Mouse (Mus musculus) CH12.LX (cell line): ENCODE results near the gene Tmc4. TPM values are rescaled to one million over a fixed set of nuclear protein-coding genes. Genes with fewer than 3 reads are reported as not detected.

Experiments used
- DNase-seq: peaks from one replicate; pipeline ENCODE4 v3.0.0-alpha.2; 2013; ENCODE audit errors: extremely low read depth
- H3K27ac ChIP-seq: 2 replicates; pipeline ENCODE4 v1.5.1; 2012; ENCODE audit warnings: low read depth, mild to moderate bottlenecking, control low read depth, moderate library complexity; ENCODE audit not compliant: insufficient read depth
- H3K27me3 ChIP-seq: replicated peaks from 2 replicates; pipeline ENCODE3; 2012; ENCODE audit warnings: inconsistent platforms
- H3K36me3 ChIP-seq, 2 experiments: replicated peaks in 1 of 2; 2 replicates each; pipeline versions ENCODE3 to v1.6.1; 2012; ENCODE audit warnings: inconsistent platforms in 1 of 2, low read length in 1 of 2, mild to moderate bottlenecking in 1 of 2, mixed read lengths in 1 of 2, moderate library complexity in 1 of 2; ENCODE audit not compliant: control insufficient read depth in 1 of 2, insufficient read depth in 1 of 2
- H3K4me1 ChIP-seq, 2 experiments: 2 replicates each; pipeline ENCODE4 v1.6.1; 2012; ENCODE audit warnings: inconsistent platforms in 1 of 2, moderate library complexity in 1 of 2; ENCODE audit not compliant: insufficient read depth in 2 of 2, control insufficient read depth in 1 of 2
- H3K4me2 ChIP-seq: 2 replicates; pipeline ENCODE4 v1.6.1; 2012; ENCODE audit warnings: low read depth, mild to moderate bottlenecking, control low read depth; ENCODE audit not compliant: poor library complexity, insufficient read depth, severe bottlenecking
- H3K4me3 ChIP-seq, 3 experiments: fragments of 150-350 bp in 1 of 3; sonication (generic) in 1 of 3; replicated peaks in 1 of 3; 2 replicates each; pipeline versions ENCODE3 to v1.5.1; 2011 to 2012; ENCODE audit warnings: low read depth in 2 of 3, low read length in 2 of 3, mild to moderate bottlenecking in 2 of 3, moderate library complexity in 2 of 3, control low read depth in 1 of 3, improper control_type of control experiment in 1 of 3, inconsistent platforms in 1 of 3, mixed read lengths in 1 of 3; ENCODE audit not compliant: poor library complexity in 1 of 3
- H3K79me2 ChIP-seq: replicated peaks from 2 replicates; pipeline ENCODE4 v1.6.1; 2012; ENCODE audit warnings: mild to moderate bottlenecking, moderate library complexity; ENCODE audit not compliant: control insufficient read depth, poor library complexity, insufficient read depth, severe bottlenecking; ENCODE audit errors: extremely low read depth
- H3K9ac ChIP-seq: 2 replicates; pipeline ENCODE4 v1.6.1; 2012; ENCODE audit warnings: low read depth, mild to moderate bottlenecking, control low read depth, moderate library complexity; ENCODE audit not compliant: insufficient read depth
- H3K9me3 ChIP-seq: replicated peaks from 2 replicates; pipeline ENCODE3; 2012; ENCODE audit warnings: low read length, inconsistent platforms, mixed read lengths
- BHLHE40 ChIP-seq: IDR thresholded peaks from 2 replicates; pipeline ENCODE4 v1.6.1; 2011; ENCODE audit warnings: mild to moderate bottlenecking, low read depth, low read length, improper control_type of control experiment
- CHD1 ChIP-seq: IDR thresholded peaks from 2 replicates; pipeline ENCODE4 v1.6.1; 2012; ENCODE audit warnings: low read depth, low read length, improper control_type of control experiment, inconsistent platforms
- CHD2 ChIP-seq: IDR thresholded peaks from 2 replicates; pipeline ENCODE4 v1.6.1; 2011; ENCODE audit warnings: low read length, improper control_type of control experiment
- CTCF ChIP-seq, 2 experiments: IDR thresholded peaks in 1 of 2; conservative IDR thresholded peaks in 1 of 2; 2 replicates each; pipeline ENCODE4 v1.5.1; 2011 to 2012; ENCODE audit warnings: low read depth in 2 of 2, low read length in 2 of 2, improper control_type of control experiment in 1 of 2, inconsistent platforms in 1 of 2, mild to moderate bottlenecking in 1 of 2, moderate library complexity in 1 of 2
- E2F4 ChIP-seq: IDR thresholded peaks from 2 replicates; pipeline ENCODE4 v1.6.1; 2011; ENCODE audit warnings: low read depth, low read length, improper control_type of control experiment; ENCODE audit not compliant: insufficient replicate concordance
- ELF1 ChIP-seq: IDR thresholded peaks from 2 replicates; pipeline ENCODE4 v1.6.1; 2014; ENCODE audit warnings: low read depth, mild to moderate bottlenecking, inconsistent platforms, low read length, improper control_type of control experiment
- EP300 ChIP-seq: IDR thresholded peaks from 2 replicates; pipeline ENCODE4 v1.6.1; 2011; ENCODE audit warnings: low read length, improper control_type of control experiment
- ETS1 ChIP-seq: conservative IDR thresholded peaks from 2 replicates; pipeline ENCODE4 v1.6.1; 2012; ENCODE audit warnings: low read depth, mild to moderate bottlenecking, inconsistent platforms, low read length, improper control_type of control experiment, moderate library complexity
- GABPA ChIP-seq: IDR thresholded peaks from 2 replicates; pipeline ENCODE4 v1.6.1; 2012; ENCODE audit warnings: low read depth, low read length, improper control_type of control experiment, inconsistent platforms; ENCODE audit not compliant: insufficient replicate concordance
- IRF4 ChIP-seq: IDR thresholded peaks from 2 replicates; pipeline ENCODE4 v1.6.1; 2014; ENCODE audit warnings: low read depth, mild to moderate bottlenecking, inconsistent platforms, low read length, improper control_type of control experiment
- MAFK ChIP-seq: IDR thresholded peaks from 2 replicates; pipeline ENCODE4 v1.6.1; 2011; ENCODE audit warnings: low read length, improper control_type of control experiment; ENCODE audit not compliant: insufficient replicate concordance
- MAZ ChIP-seq: IDR thresholded peaks from 2 replicates; pipeline ENCODE4 v1.6.1; 2012; ENCODE audit warnings: low read depth, mild to moderate bottlenecking, inconsistent platforms, low read length, improper control_type of control experiment, moderate library complexity
- MEF2A ChIP-seq: IDR thresholded peaks from 2 replicates; pipeline ENCODE4 v1.6.1; 2014; ENCODE audit warnings: low read depth, mild to moderate bottlenecking, inconsistent platforms, low read length, improper control_type of control experiment, borderline replicate concordance
- MXI1 ChIP-seq: IDR thresholded peaks from 2 replicates; pipeline ENCODE4 v1.6.1; 2011; ENCODE audit warnings: mild to moderate bottlenecking, low read depth, low read length, improper control_type of control experiment
- MYC ChIP-seq: IDR thresholded peaks from 2 replicates; pipeline ENCODE4 v1.6.1; 2011; ENCODE audit warnings: low read depth, mild to moderate bottlenecking, improper control_type of control experiment, low read length
- NRF1 ChIP-seq: IDR thresholded peaks from 2 replicates; pipeline ENCODE4 v1.6.1; 2014; ENCODE audit warnings: low read depth, mild to moderate bottlenecking, inconsistent platforms, low read length, improper control_type of control experiment, moderate library complexity
- PAX5 ChIP-seq: IDR thresholded peaks from 2 replicates; pipeline ENCODE4 v1.6.1; 2012; ENCODE audit warnings: low read length, inconsistent platforms, mixed read lengths
- POLR2AphosphoS2 ChIP-seq: IDR thresholded peaks from 2 replicates; pipeline ENCODE4 v1.6.1; 2011; ENCODE audit warnings: low read depth, low read length, improper control_type of control experiment
- RAD21 ChIP-seq: IDR thresholded peaks from 2 replicates; pipeline ENCODE4 v1.6.1; 2011; ENCODE audit warnings: low read depth, mild to moderate bottlenecking, low read length, improper control_type of control experiment, moderate library complexity
- SIN3A ChIP-seq: IDR thresholded peaks from 2 replicates; pipeline ENCODE4 v1.6.1; 2012; ENCODE audit warnings: low read length, improper control_type of control experiment, inconsistent platforms
- SMC3 ChIP-seq: IDR thresholded peaks from 2 replicates; pipeline ENCODE4 v1.6.1; 2011; ENCODE audit warnings: low read depth, low read length, improper control_type of control experiment
- TBP ChIP-seq: conservative IDR thresholded peaks from 2 replicates; pipeline ENCODE4 v1.6.1; 2011; ENCODE audit warnings: low read depth, low read length, improper control_type of control experiment
- TCF12 ChIP-seq: IDR thresholded peaks from 2 replicates; pipeline ENCODE4 v1.6.1; 2014; ENCODE audit warnings: low read depth, mild to moderate bottlenecking, inconsistent platforms, low read length, improper control_type of control experiment
- USF1 ChIP-seq: IDR thresholded peaks from 2 replicates; pipeline ENCODE4 v1.6.1; 2014; ENCODE audit warnings: low read depth, mild to moderate bottlenecking, inconsistent platforms, low read length, improper control_type of control experiment
- USF2 ChIP-seq: conservative IDR thresholded peaks from 2 replicates; pipeline ENCODE4 v1.6.1; 2011; ENCODE audit warnings: low read depth, low read length, improper control_type of control experiment
- ZKSCAN1 ChIP-seq: IDR thresholded peaks from 2 replicates; pipeline ENCODE4 v1.6.1; 2012; ENCODE audit warnings: low read depth, inconsistent platforms, low read length, improper control_type of control experiment, borderline replicate concordance
- dilution Hi-C: fragments of 300-500 bp; cut with MboI; formaldehyde crosslinking; loops from 2 replicates; pipeline ENCODE4 v1.14.3; 2020; ENCODE audit warnings: low sequenced_read_pairs; ENCODE audit not compliant: extremely low pct_unique_long_range_greater_than_20kb, extremely low pct_ligation_motif_present
- in situ Hi-C: fragments of 300-500 bp; cut with MboI; formaldehyde crosslinking; loops from 3 replicates; pipeline ENCODE4 v1.14.3; 2019; ENCODE audit warnings: low sequenced_read_pairs, low pct_ligation_motif_present, low pct_unique_long_range_greater_than_20kb, mixed read lengths
- polyA plus RNA-seq: library from polyadenylated mRNA; unstranded; fragments of >175 nt; gene quantifications from 2 replicates; pipeline ENCODE4 v1.2.1, GENCODE M21; 2012; ENCODE audit warnings: low read depth; ENCODE audit not compliant: insufficient read length
- total RNA-seq, 2 experiments: library from RNA; depleted of rRNA; stranded (reverse); fragments of 300-350 nt in 1 of 2; fragments of >200 nt in 1 of 2; gene quantifications; 2 replicates each; pipeline ENCODE4 v1.2.3; 2012 to 2014

The Tmc4 gene
- total and polyA plus RNA-seq, 3 experiments = 0.56 to 4.6 (median 1.8) TPM

DNA sequence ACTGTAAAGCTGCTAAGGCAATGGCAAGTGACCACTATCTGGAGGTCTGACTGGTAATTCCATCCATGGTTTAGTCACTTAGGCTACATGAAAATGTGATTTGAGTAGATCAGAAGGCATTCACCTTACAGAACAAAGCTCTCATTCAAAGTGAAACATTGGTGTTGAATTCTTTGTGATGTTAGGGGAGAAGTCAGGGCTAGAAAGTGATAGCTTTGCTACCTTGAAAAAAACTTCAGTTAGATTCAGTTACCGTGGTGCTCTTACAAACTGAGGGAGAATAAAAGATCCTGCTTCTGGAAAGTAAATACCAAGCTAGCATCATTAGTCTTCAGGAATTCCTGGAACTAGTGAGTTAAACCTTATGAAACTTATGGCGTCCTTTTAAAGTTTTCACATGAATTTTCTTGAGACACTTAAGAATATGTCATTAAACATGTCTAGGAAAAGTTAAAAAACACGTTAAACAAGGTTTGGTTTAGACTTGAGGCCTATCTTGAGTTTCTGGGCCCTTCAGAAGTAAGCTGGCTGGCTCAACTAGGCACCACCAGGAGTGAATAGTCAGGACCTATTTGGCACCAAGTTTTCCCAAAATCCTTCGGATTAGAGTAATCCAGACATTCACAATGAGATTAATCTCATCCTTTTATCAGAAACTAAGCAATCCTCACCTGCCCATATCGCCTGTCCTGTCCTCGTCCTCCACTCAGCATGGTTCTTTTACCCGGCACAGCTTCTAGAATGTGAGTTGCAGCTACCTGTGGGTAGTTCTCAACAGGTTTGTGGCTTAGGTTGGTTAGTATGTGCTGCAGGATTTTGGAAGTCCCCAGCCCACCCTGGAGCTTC is 30.4 kb upstream of the Tmc4 start (continued):
- TF ChIP-seq USF1 (no peak), POLR2AphosphoS2 (peak; percentile 99), NRF1 (no peak), ELF1 (no peak), SMC3 (peak; percentile 15), USF2 (peak; percentile 60), IRF4 (no peak), CHD2 (peak; percentile 91), PAX5 (no peak), RAD21 (no peak), MYC (peak; percentile 33; the same call in 1 of the 2 replicates), TCF12 (no peak), TBP (no peak)

DNA sequence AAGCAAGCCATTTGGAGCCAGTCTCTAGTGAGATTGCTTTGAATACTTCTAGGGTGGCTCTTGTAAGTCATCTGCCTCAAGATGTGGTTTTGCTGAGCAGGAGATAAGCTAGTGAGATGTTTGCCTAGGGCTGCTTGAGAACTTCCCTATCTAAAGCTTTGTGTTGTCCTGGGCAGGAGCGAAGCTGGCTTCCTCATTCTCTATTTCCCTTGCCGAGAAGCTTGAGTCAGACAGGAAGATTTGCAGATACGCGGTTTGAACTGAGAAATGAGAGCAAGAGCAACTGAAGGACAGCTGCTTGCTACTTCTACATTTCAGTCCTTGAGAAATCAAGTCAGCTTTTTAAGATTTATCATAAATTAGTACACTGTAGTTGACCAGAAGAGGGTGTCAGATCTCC is 29.7 kb upstream of the Tmc4 start:
- no peak for TF ChIP-seq SIN3A
- no peak for TF ChIP-seq EP300
- TF ChIP-seq MEF2A = no peak
- TF ChIP-seq E2F4 = no peak
- no peak for TF ChIP-seq BHLHE40
- no peak for TF ChIP-seq CTCF (conservative IDR thresholded peaks at IDR 0.05 in 1 of 2, IDR thresholded peaks at IDR 0.05 in 1 of 2; ENCODE audit: low read depth in 2 of 2, low read length in 2 of 2)
- TF ChIP-seq USF2 = no peak
- no peak for TF ChIP-seq MAFK
- TF ChIP-seq MAZ = no peak
- no peak for TF ChIP-seq CHD1
- TF ChIP-seq TCF12 = no peak
- TF ChIP-seq POLR2AphosphoS2 = no peak
- TF ChIP-seq MXI1 = no peak
- TF ChIP-seq GABPA = no peak
- no peak for TF ChIP-seq SMC3
- no peak for TF ChIP-seq MYC
- TF ChIP-seq ZKSCAN1 = no peak
- TF ChIP-seq ETS1 = no peak
- DNase-seq = peak; percentile 58
- H3K4me3 ChIP-seq = peak overlapping the region in 1 of 3 experiments; percentile 86
- H3K79me2 ChIP-seq = peaks cover 30% of the 10 kb centered on the region
- H3K27me3 ChIP-seq = no peaks in the 10 kb centered on the region
- in situ Hi-C loops (no loop called here), dilution Hi-C loops (no loop called here)
- peaks cover 3 to 36% of the 10 kb centered on the region in 2 experiments for H3K4me1 ChIP-seq
- H3K9ac ChIP-seq = peak overlapping the region; percentile 89; the same call in 1 of the 2 replicates
- H3K36me3 ChIP-seq = peaks cover 31 to 36% of the 10 kb centered on the region in 2 experiments
- peak overlapping the region; percentile 69 for H3K4me2 ChIP-seq
- peak overlapping the region; percentile 49 for H3K27ac ChIP-seq
- no peaks in the 10 kb centered on the region for H3K9me3 ChIP-seq
